Mouse (Mus musculus) c-Kit-negative CD71-positive TER-119-positive erythroid progenitor cells, embryonic 14.5 days (primary cell): Measurements from ENCODE around the gene Krtap26-1.

ENCODE experiments used
- DNase-seq: peaks from one replicate; pipeline ENCODE4 v3.0.0-alpha.2; 2013; ENCODE audit warnings: low read depth, low spot score

Gene Krtap26-1

GRCm38 (mm10) chr16:88647358-88647846 is at the start of gene Krtap26-1:
TSS of gene Krtap26-1 (minus strand) at chr16:88647796.
- DNase-seq = no peak

- DNase-seq = no peak
These were observed 48.7 kb upstream of the Krtap26-1 start for GRCm38 (mm10) chr16:88696256-88696655.

GRCm38 (mm10) chr16:88681282-88681681 is 33.7 kb upstream of the Krtap26-1 start:
- no peak for DNase-seq

- DNase-seq = no peak
These were observed 31.5 kb upstream of the Krtap26-1 start for GRCm38 (mm10) chr16:88679099-88679498.

GRCm38 (mm10) chr16:88671571-88671970 is 24.0 kb upstream of the Krtap26-1 start, which contains the start of gene Krtap27-1:
TSS of gene Krtap27-1 (minus strand) at chr16:88671671.
- DNase-seq = no peak

- DNase-seq = no peak
These were observed 9.8 kb upstream of the Krtap26-1 start for GRCm38 (mm10) chr16:88657426-88657825.

GRCm38 (mm10) chr16:88651952-88652351 is 4.4 kb upstream of the Krtap26-1 start:
- DNase-seq = no peak

GRCm38 (mm10) chr16:88651082-88651481 is 3.5 kb upstream of the Krtap26-1 start:
- no peak for DNase-seq

GRCm38 (mm10) chr16:88646366-88647111 is 1.1 kb downstream of the Krtap26-1 start:
- DNase-seq = no peak

GRCm38 (mm10) chr16:88640053-88640452 is 7.5 kb downstream of the Krtap26-1 start:
- DNase-seq = no peak

- DNase-seq = no peak
These were observed 12.5 kb downstream of the Krtap26-1 start for GRCm38 (mm10) chr16:88635142-88635541.

GRCm38 (mm10) chr16:88631474-88631873 is 16.1 kb downstream of the Krtap26-1 start:
- DNase-seq = no peak

GRCm38 (mm10) chr16:88627566-88627965 is 20.0 kb downstream of the Krtap26-1 start, which contains the start of gene 2310079G19Rik:
TSS of gene 2310079G19Rik (minus strand) at chr16:88627666.
- no peak for DNase-seq

GRCm38 (mm10) chr16:88612712-88613111 is 34.9 kb downstream of the Krtap26-1 start:
- no peak for DNase-seq

- no peak for DNase-seq
These were observed 35.7 kb downstream of the Krtap26-1 start, which contains the start of gene Krtap24-1 for GRCm38 (mm10) chr16:88611922-88612321. TSS of gene Krtap24-1 (minus strand) at chr16:88612279.

- no peak for DNase-seq
These were observed 43.0 kb downstream of the Krtap26-1 start for GRCm38 (mm10) chr16:88604570-88604969.

- no peak for DNase-seq
These were observed 45.1 kb downstream of the Krtap26-1 start for GRCm38 (mm10) chr16:88602464-88602863.

- no peak for DNase-seq
These were observed 47.3 kb downstream of the Krtap26-1 start for GRCm38 (mm10) chr16:88600303-88600702.

GRCm38 (mm10) chr16:88599504-88600237 is 47.9 kb downstream of the Krtap26-1 start:
- no peak for DNase-seq
